Mouse (Mus musculus) olfactory bulb, adult 2 months (tissue): Measurements from ENCODE around the gene Foxp1.

ENCODE experiments used
- CTCF ChIP-seq: fragments of 200-500 bp; IDR thresholded peaks from 2 replicates; pipeline ENCODE4 v1.5.1; 2012; ENCODE audit warnings: low read depth, mild to moderate bottlenecking, low read length, moderate library complexity; ENCODE audit not compliant: insufficient read depth
- POLR2A ChIP-seq: fragments of 200-500 bp; IDR thresholded peaks from 2 replicates; pipeline ENCODE4 v1.6.1; 2012; ENCODE audit warnings: mild to moderate bottlenecking, low read depth, low read length, moderate library complexity; ENCODE audit not compliant: insufficient read depth

- TF ChIP-seq POLR2A (no peak), CTCF (no peak)
Measured at GRCm38 (mm10) chr6:99228336-99228870, 294.1 kb downstream of the Foxp1 start.
